Mouse (Mus musculus): ENCODE results near the gene Dbi. TPM values are rescaled to one million over a fixed set of nuclear protein-coding genes. Genes with fewer than 3 reads are reported as not detected.

The Dbi gene
- polyA plus RNA-seq, 1 experiment from 2014 or later, result 759 TPM

DNA sequence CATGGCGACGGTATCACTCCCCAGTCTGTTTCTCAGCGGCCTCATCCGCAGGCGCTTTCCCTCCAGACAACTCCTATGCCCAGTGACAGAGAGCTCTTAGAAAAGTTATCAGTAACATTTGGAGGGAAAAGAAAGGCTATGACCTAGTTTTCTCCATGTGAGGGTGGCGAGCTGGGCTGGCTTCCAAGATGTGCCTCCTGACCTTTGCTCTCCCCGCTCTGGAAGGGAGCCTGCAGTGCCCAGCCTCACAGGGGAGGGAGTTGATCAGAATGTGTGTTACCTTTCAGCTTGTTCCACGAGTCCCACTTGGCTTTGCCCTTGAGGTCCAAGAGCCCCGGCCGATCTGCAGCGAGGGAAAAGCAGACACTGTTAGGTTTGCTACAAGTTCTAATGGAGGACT, 4.8 kb downstream of the Dbi start:
- Histone ChIP-seq H3K4me3 (replicated peaks; ENCODE audit: low read depth, low read length) (no peak overlapping the region), H3K4me1 (ENCODE audit: control insufficient read depth, insufficient read depth, low read length) (peaks cover 6% of the 10 kb centered on the region), H3K4me2 (ENCODE audit: low read length) (no peak overlapping the region), H3K36me3 (ENCODE audit: control insufficient read depth, insufficient read depth, low read length) (peaks cover 30% of the 10 kb centered on the region), H3K27me3 (ENCODE audit: control insufficient read depth, insufficient read depth, low read length) (no peaks in the 10 kb centered on the region), H3K9me3 (ENCODE audit: control insufficient read depth, low read length) (no peaks in the 10 kb centered on the region; the same call in 1 of the 2 replicates), H3K27ac (replicated peaks; ENCODE audit: low read depth, low read length) (peak overlapping the region; percentile 68), H3K9ac (replicated peaks; ENCODE audit: low read length) (no peak overlapping the region)
- ATAC-seq (ENCODE audit: low FRiP score, low TSS enrichment), result no peak
- 91% methylated on average over 11 of the region's 11 CpGs for WGBS
- no peak for DNase-seq

DNA sequence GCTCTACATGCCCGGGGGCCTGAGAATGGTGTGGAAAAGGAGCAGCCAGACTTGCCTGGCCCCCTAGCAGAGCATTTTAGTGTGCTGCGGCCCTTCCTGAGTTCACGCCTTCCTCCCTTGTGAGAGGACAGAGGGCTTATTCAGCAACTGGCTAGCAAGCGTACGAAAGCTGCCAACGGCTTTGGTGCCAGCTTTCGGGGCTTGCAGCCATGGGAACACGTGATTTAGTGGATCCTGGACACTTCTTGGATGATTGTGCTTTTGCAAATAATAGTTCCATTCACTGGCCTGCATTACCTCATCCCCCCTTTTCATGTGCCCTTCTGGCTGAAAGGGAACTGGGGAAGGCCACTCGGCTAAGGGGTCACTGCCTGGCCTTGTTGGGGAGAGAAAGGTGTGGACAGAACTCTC, 5.2 kb downstream of the Dbi start:
- peak; percentile 69 for DNase-seq

GRCm38 (mm10) chr1:120112251-120113187, 8.4 kb downstream of the Dbi start:
- H3K27ac ChIP-seq (replicated peaks; ENCODE audit: low read depth, low read length), result no peak overlapping the region
- no peak overlapping the region for H3K4me2 ChIP-seq (ENCODE audit: low read length)
- H3K9me3 ChIP-seq (ENCODE audit: control insufficient read depth, low read length), result no peaks in the 10 kb centered on the region; the same call in 1 of the 2 replicates
- H3K4me3 ChIP-seq (replicated peaks; ENCODE audit: low read depth, low read length), result no peak overlapping the region
- H3K27me3 ChIP-seq (ENCODE audit: control insufficient read depth, insufficient read depth, low read length), result no peaks in the 10 kb centered on the region
- WGBS, result 88% methylated on average over 12 of the region's 12 CpGs
- DNase-seq (no peak), ATAC-seq (ENCODE audit: low FRiP score, low TSS enrichment) (no peak)
- H3K36me3 ChIP-seq (ENCODE audit: control insufficient read depth, insufficient read depth, low read length), result peaks cover 30% of the 10 kb centered on the region
- no peak overlapping the region for H3K9ac ChIP-seq (replicated peaks; ENCODE audit: low read length)
- no peaks in the 10 kb centered on the region for H3K4me1 ChIP-seq (ENCODE audit: control insufficient read depth, insufficient read depth, low read length)

More for the DNA sequence above, 5.2 kb downstream of the Dbi start:
- Histone ChIP-seq H3K27ac (replicated peaks; ENCODE audit: low read depth, low read length) (peak overlapping the region; percentile 70), H3K9ac (replicated peaks; ENCODE audit: low read length) (no peak overlapping the region), H3K36me3 (ENCODE audit: control insufficient read depth, insufficient read depth, low read length) (peaks cover 30% of the 10 kb centered on the region), H3K4me2 (ENCODE audit: low read length) (no peak overlapping the region), H3K27me3 (ENCODE audit: control insufficient read depth, insufficient read depth, low read length) (no peaks in the 10 kb centered on the region), H3K4me1 (ENCODE audit: control insufficient read depth, insufficient read depth, low read length) (peaks cover 6% of the 10 kb centered on the region), H3K9me3 (ENCODE audit: control insufficient read depth, low read length) (no peaks in the 10 kb centered on the region; the same call in 1 of the 2 replicates), H3K4me3 (replicated peaks; ENCODE audit: low read depth, low read length) (no peak overlapping the region)
- 83% methylated on average over 9 of the region's 9 CpGs for WGBS
- ATAC-seq (ENCODE audit: low FRiP score, low TSS enrichment), result peak; percentile 41; the same call in 1 of the 2 replicates

- WGBS, result 89% methylated on average over 8 of the region's 8 CpGs
- no peak overlapping the region for H3K27ac ChIP-seq (replicated peaks; ENCODE audit: low read depth, low read length)
- ATAC-seq (ENCODE audit: low FRiP score, low TSS enrichment) (no peak), DNase-seq (no peak)
- peaks cover 30% of the 10 kb centered on the region for H3K36me3 ChIP-seq (ENCODE audit: control insufficient read depth, insufficient read depth, low read length)
- H3K4me1 ChIP-seq (ENCODE audit: control insufficient read depth, insufficient read depth, low read length), result no peaks in the 10 kb centered on the region
- H3K4me3 ChIP-seq (replicated peaks; ENCODE audit: low read depth, low read length), result no peak overlapping the region
- no peaks in the 10 kb centered on the region for H3K27me3 ChIP-seq (ENCODE audit: control insufficient read depth, insufficient read depth, low read length)
- H3K9ac ChIP-seq (replicated peaks; ENCODE audit: low read length), result no peak overlapping the region
- no peak overlapping the region for H3K4me2 ChIP-seq (ENCODE audit: low read length)
- H3K9me3 ChIP-seq (ENCODE audit: control insufficient read depth, low read length), result no peaks in the 10 kb centered on the region; the same call in 1 of the 2 replicates
These were observed 9.1 kb downstream of the Dbi start for GRCm38 (mm10) chr1:120111766-120112165.

GRCm38 (mm10) chr1:120109741-120110432, 11.0 kb downstream of the Dbi start:
- Histone ChIP-seq H3K4me3 (replicated peaks; ENCODE audit: low read depth, low read length) (no peak overlapping the region), H3K9me3 (ENCODE audit: control insufficient read depth, low read length) (no peaks in the 10 kb centered on the region; the same call in 1 of the 2 replicates), H3K4me2 (ENCODE audit: low read length) (no peak overlapping the region), H3K9ac (replicated peaks; ENCODE audit: low read length) (no peak overlapping the region), H3K27ac (replicated peaks; ENCODE audit: low read depth, low read length) (no peak overlapping the region), H3K36me3 (ENCODE audit: control insufficient read depth, insufficient read depth, low read length) (peaks cover 15% of the 10 kb centered on the region), H3K4me1 (ENCODE audit: control insufficient read depth, insufficient read depth, low read length) (no peaks in the 10 kb centered on the region), H3K27me3 (ENCODE audit: control insufficient read depth, insufficient read depth, low read length) (no peaks in the 10 kb centered on the region)
- no peak for ATAC-seq (ENCODE audit: low FRiP score, low TSS enrichment)
- no peak for DNase-seq
- WGBS, result 89% methylated on average over 19 of the region's 19 CpGs

DNA sequence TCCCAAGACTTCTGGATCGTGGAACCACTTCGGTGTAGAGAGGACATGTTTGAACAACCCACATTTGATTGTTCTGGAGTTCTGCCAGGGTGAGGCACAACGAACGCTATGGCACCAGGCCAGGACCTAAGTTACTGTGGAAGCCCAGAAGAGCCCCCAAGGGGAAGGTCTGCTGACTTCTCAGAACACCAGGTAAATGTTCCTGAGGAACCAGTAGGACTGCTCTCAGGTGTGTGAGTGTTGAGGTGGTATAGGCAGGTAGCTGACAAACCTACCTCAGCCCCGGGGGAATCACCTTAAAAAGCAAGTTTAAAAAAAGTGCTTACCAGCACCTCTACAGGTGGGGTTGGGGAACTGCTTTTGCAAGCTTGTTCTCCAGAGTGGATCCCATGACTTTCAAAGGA, 15.3 kb downstream of the Dbi start:
- DNase-seq (no peak), ATAC-seq (ENCODE audit: low FRiP score, low TSS enrichment) (no peak)
- WGBS, result 81% methylated on average over 5 of the region's 5 CpGs
- no peak overlapping the region for H3K27ac ChIP-seq (replicated peaks; ENCODE audit: low read depth, low read length)
- H3K36me3 ChIP-seq (ENCODE audit: control insufficient read depth, insufficient read depth, low read length), result no peaks in the 10 kb centered on the region
- H3K9me3 ChIP-seq (ENCODE audit: control insufficient read depth, low read length), result no peaks in the 10 kb centered on the region
- H3K27me3 ChIP-seq (ENCODE audit: control insufficient read depth, insufficient read depth, low read length), result no peaks in the 10 kb centered on the region
- H3K4me2 ChIP-seq (ENCODE audit: low read length), result no peak overlapping the region
- no peak overlapping the region for H3K4me3 ChIP-seq (replicated peaks; ENCODE audit: low read depth, low read length)
- no peak overlapping the region for H3K9ac ChIP-seq (replicated peaks; ENCODE audit: low read length)
- H3K4me1 ChIP-seq (ENCODE audit: control insufficient read depth, insufficient read depth, low read length), result no peaks in the 10 kb centered on the region

GRCm38 (mm10) chr1:120101227-120101609, 19.7 kb downstream of the Dbi start:
- Histone ChIP-seq H3K4me1 (ENCODE audit: control insufficient read depth, insufficient read depth, low read length) (no peaks in the 10 kb centered on the region), H3K27ac (replicated peaks; ENCODE audit: low read depth, low read length) (no peak overlapping the region), H3K4me3 (replicated peaks; ENCODE audit: low read depth, low read length) (no peak overlapping the region), H3K4me2 (ENCODE audit: low read length) (no peak overlapping the region), H3K9me3 (ENCODE audit: control insufficient read depth, low read length) (no peaks in the 10 kb centered on the region), H3K36me3 (ENCODE audit: control insufficient read depth, insufficient read depth, low read length) (no peaks in the 10 kb centered on the region), H3K27me3 (ENCODE audit: control insufficient read depth, insufficient read depth, low read length) (no peaks in the 10 kb centered on the region), H3K9ac (replicated peaks; ENCODE audit: low read length) (no peak overlapping the region)
- ATAC-seq (ENCODE audit: low FRiP score, low TSS enrichment), result no peak
- 87% methylated on average over 3 of the region's 3 CpGs for WGBS
- no peak for DNase-seq

DNA sequence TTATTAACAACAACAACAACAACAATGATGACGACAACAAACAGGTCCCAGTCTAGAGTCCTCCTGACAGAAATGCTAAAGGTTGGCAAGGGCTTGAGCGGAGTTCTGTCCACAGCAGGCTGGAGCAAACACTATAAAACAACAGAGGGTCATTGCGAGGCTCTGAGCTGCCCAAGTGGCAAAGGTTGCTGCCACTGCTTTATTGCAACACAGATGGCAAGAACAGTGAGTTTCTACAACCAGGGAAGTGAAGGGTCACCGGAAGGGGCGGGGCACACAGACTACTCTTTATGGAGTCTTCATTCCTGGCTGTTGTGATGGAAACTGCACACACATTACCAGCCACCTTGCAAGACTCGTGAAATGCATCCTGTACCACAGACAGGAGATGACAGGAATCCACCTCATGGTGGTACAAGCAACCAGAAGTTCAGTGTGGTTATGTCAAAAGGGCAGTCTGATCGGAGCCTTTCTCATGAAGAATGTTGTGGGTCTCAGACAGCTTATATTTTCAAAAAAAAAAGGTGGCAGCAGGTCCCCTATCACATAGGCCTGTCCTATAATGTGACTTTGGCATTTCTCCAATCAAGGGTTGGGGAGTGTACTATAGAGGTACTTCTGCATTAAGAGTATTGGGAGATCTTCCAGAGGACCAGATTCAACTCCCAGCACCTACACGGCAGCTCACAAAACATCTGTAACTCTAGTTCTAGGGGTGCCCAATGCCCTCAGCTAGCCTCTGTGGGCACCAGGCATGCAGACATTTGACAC, 20.2 kb downstream of the Dbi start:
- Histone ChIP-seq H3K9ac (replicated peaks; ENCODE audit: low read length) (no peak overlapping the region), H3K4me2 (ENCODE audit: low read length) (no peak overlapping the region), H3K4me3 (replicated peaks; ENCODE audit: low read depth, low read length) (no peak overlapping the region), H3K27me3 (ENCODE audit: control insufficient read depth, insufficient read depth, low read length) (no peaks in the 10 kb centered on the region), H3K4me1 (ENCODE audit: control insufficient read depth, insufficient read depth, low read length) (no peaks in the 10 kb centered on the region), H3K27ac (replicated peaks; ENCODE audit: low read depth, low read length) (no peak overlapping the region), H3K9me3 (ENCODE audit: control insufficient read depth, low read length) (no peaks in the 10 kb centered on the region), H3K36me3 (ENCODE audit: control insufficient read depth, insufficient read depth, low read length) (no peaks in the 10 kb centered on the region)
- ATAC-seq (ENCODE audit: low FRiP score, low TSS enrichment) (no peak), DNase-seq (no peak)
- 84% methylated on average over 8 of the region's 8 CpGs for WGBS

Data from midbrain, embryonic 14.5 days (tissue).